Mouse (Mus musculus) stomach, postnatal 0 days (tissue): ENCODE results near the gene Arhgap18. TPM values are rescaled to one million over a fixed set of nuclear protein-coding genes. Genes with fewer than 3 reads are reported as not detected.

Experiments
- ATAC-seq: fragments of 200-750 bp; cut with Nextera tagmentation; 2 replicates; pipeline ENCODE4 v1.8.0; 2017; ENCODE audit not compliant: low FRiP score, low TSS enrichment
- DNase-seq: peaks from one replicate; pipeline ENCODE4 v3.0.0-alpha.2; 2016; ENCODE audit warnings: low spot score
- H3K27ac ChIP-seq: fragments of 300-500 bp; sonication (generic); replicated peaks from 2 replicates; pipeline ENCODE4 v1.5.1; 2014; ENCODE audit warnings: mild to moderate bottlenecking, control low read depth
- H3K27me3 ChIP-seq: fragments of 300-500 bp; sonication (generic); 2 replicates; pipeline ENCODE4 v1.6.1; 2014; ENCODE audit warnings: low read length; ENCODE audit not compliant: control insufficient read depth, insufficient read depth
- H3K36me3 ChIP-seq: fragments of 300-500 bp; sonication (generic); 2 replicates; pipeline ENCODE4 v1.6.1; 2014; ENCODE audit warnings: low read length, mixed read lengths; ENCODE audit not compliant: control insufficient read depth, insufficient read depth
- H3K4me1 ChIP-seq: fragments of 300-500 bp; sonication (generic); replicated peaks from 2 replicates; pipeline ENCODE4 v1.6.1; 2014; ENCODE audit warnings: antibody characterized with exemption; ENCODE audit not compliant: control insufficient read depth, insufficient read depth
- H3K4me2 ChIP-seq: fragments of 300-500 bp; sonication (generic); replicated peaks from 2 replicates; pipeline ENCODE4 v1.6.1; 2014; ENCODE audit warnings: low read depth, mild to moderate bottlenecking, control low read depth, moderate library complexity
- H3K4me3 ChIP-seq: fragments of 300-500 bp; sonication (generic); 2 replicates; pipeline ENCODE4 v1.5.1; 2014; ENCODE audit warnings: low read depth, low read length, control low read depth
- H3K9ac ChIP-seq: fragments of 300-500 bp; sonication (generic); 2 replicates; pipeline ENCODE4 v1.6.1; 2014; ENCODE audit warnings: mild to moderate bottlenecking, low read length, control low read depth, mixed read lengths
- H3K9me3 ChIP-seq: fragments of 300-500 bp; sonication (generic); 2 replicates; pipeline ENCODE4 v1.6.1; 2016; ENCODE audit warnings: low read length; ENCODE audit not compliant: control insufficient read depth
- CTCF ChIP-seq: IDR thresholded peaks from 2 replicates; pipeline ENCODE4 v1.5.1; 2016; ENCODE audit warnings: antibody characterized with exemption, low read depth, mild to moderate bottlenecking, moderate library complexity
- EP300 ChIP-seq: optimal IDR thresholded peaks from 2 replicates; pipeline ENCODE3; 2016; ENCODE audit warnings: antibody characterized with exemption
- WGBS: fragments of 180-500 bp; shearing (Covaris S2); extraction: QIAGEN DNeasy Blood & Tissue Kit; methylation state at CpG from one replicate; pipeline ENCODE4 v1.1.7; 2014; 5-methylcytosine and 5-hydroxymethylcytosine counted together
- polyA plus RNA-seq: library from polyadenylated mRNA; unstranded; fragments of >200 nt; fragmentation: Nextera tagmentation; extraction: Ambion mirVana; gene quantifications from 2 replicates; pipeline ENCODE4 v1.2.1, GENCODE M21; 2015

Arhgap18 gene
- polyA plus RNA-seq, 1 experiment from 2014 or later: 15.1 TPM

- H3K4me1 ChIP-seq: no peaks in the 10 kb centered on the region
- ATAC-seq: no peak
- DNase-seq: no peak
- WGBS: 73% methylated on average over 3 of the region's 3 CpGs
- H3K27me3 ChIP-seq: no peaks in the 10 kb centered on the region
- H3K9ac ChIP-seq: no peak overlapping the region
- H3K4me3 ChIP-seq: no peak overlapping the region
- no peak overlapping the region for H3K4me2 ChIP-seq
- no peaks in the 10 kb centered on the region for H3K36me3 ChIP-seq
- no peaks in the 10 kb centered on the region for H3K9me3 ChIP-seq
- H3K27ac ChIP-seq: no peak overlapping the region
- TF ChIP-seq EP300 (no peak), CTCF (no peak)
These were observed 38.6 kb downstream of the Arhgap18 start for GRCm38 (mm10) chr10:26791810-26792209.

- DNase-seq (no peak), ATAC-seq (no peak)
- WGBS: 87% methylated on average over 8 of the region's 8 CpGs
These were observed 39.8 kb downstream of the Arhgap18 start for GRCm38 (mm10) chr10:26793013-26793412.

GRCm38 (mm10) chr10:26796432-26797286 lies 43.4 kb downstream of the Arhgap18 start:
- DNase-seq (no peak), ATAC-seq (no peak)
- TF ChIP-seq CTCF (no peak), EP300 (no peak)
- no peaks in the 10 kb centered on the region for H3K9me3 ChIP-seq
- 0 out of 2 replicates have a peak, but pooled peaks cover 3% of the 10 kb centered on the region for H3K4me1 ChIP-seq
- no peak overlapping the region for H3K9ac ChIP-seq
- no peaks in the 10 kb centered on the region for H3K36me3 ChIP-seq
- no peak overlapping the region for H3K27ac ChIP-seq
- no peak overlapping the region for H3K4me3 ChIP-seq
- H3K27me3 ChIP-seq: no peaks in the 10 kb centered on the region
- WGBS: 74% methylated on average over 10 of the region's 10 CpGs
- no peak overlapping the region for H3K4me2 ChIP-seq

More at GRCm38 (mm10) chr10:26793013-26793412, 39.8 kb downstream of the Arhgap18 start:
- H3K36me3 ChIP-seq: no peaks in the 10 kb centered on the region
- no peak overlapping the region for H3K9ac ChIP-seq
- no peak for TF ChIP-seq CTCF
- TF ChIP-seq EP300: no peak
- no peaks in the 10 kb centered on the region for H3K27me3 ChIP-seq
- H3K4me3 ChIP-seq: no peak overlapping the region
- H3K4me2 ChIP-seq: no peak overlapping the region
- H3K9me3 ChIP-seq: no peaks in the 10 kb centered on the region
- no peak overlapping the region for H3K27ac ChIP-seq
- no peaks in the 10 kb centered on the region for H3K4me1 ChIP-seq

- WGBS: 69% methylated on average over 7 of the region's 7 CpGs
- no peak for DNase-seq
- no peak overlapping the region for H3K27ac ChIP-seq
These were observed 44.1 kb downstream of the Arhgap18 start for GRCm38 (mm10) chr10:26797287-26797672.

GRCm38 (mm10) chr10:26798752-26799411 lies 45.7 kb downstream of the Arhgap18 start:
- H3K36me3 ChIP-seq: no peaks in the 10 kb centered on the region
- H3K9me3 ChIP-seq: no peaks in the 10 kb centered on the region
- 0 out of 2 replicates have a peak, but pooled peaks cover 3% of the 10 kb centered on the region for H3K4me1 ChIP-seq
- 0 out of 2 replicates have a peak, but pooled peaks have one; percentile 45 for ATAC-seq
- H3K4me2 ChIP-seq: no peak overlapping the region
- H3K27me3 ChIP-seq: no peaks in the 10 kb centered on the region
- H3K27ac ChIP-seq: 0 out of 2 replicates have a peak overlapping the region, but pooled peaks have one; percentile 18
- WGBS: 61% methylated on average over 10 of the region's 10 CpGs
- DNase-seq: no peak
- no peak overlapping the region for H3K4me3 ChIP-seq
- TF ChIP-seq CTCF (no peak), EP300 (no peak)
- H3K9ac ChIP-seq: no peak overlapping the region

More at GRCm38 (mm10) chr10:26797287-26797672, 44.1 kb downstream of the Arhgap18 start:
- no peak overlapping the region for H3K4me2 ChIP-seq
- H3K9me3 ChIP-seq: no peaks in the 10 kb centered on the region
- 0 out of 2 replicates have a peak, but pooled peaks cover 3% of the 10 kb centered on the region for H3K4me1 ChIP-seq
- no peak overlapping the region for H3K4me3 ChIP-seq
- TF ChIP-seq EP300: no peak
- TF ChIP-seq CTCF: no peak
- H3K27me3 ChIP-seq: no peaks in the 10 kb centered on the region
- no peaks in the 10 kb centered on the region for H3K36me3 ChIP-seq
- no peak for ATAC-seq
- no peak overlapping the region for H3K9ac ChIP-seq
